Mouse (Mus musculus): ENCODE measurements around the gene Crip3. TPM values are rescaled to one million over a fixed set of nuclear protein-coding genes. Genes with fewer than 3 reads are reported as not detected.

Gene Crip3
- polyA plus RNA-seq, 1 experiment = 0.83 TPM

GRCm38 (mm10) chr17:46453970-46454411 lies 25.3 kb downstream of the Crip3 start:
- no peak for DNase-seq (ENCODE audit: low read depth, low spot score)
- 5% methylated on average over 26 of the region's 26 CpGs for WGBS

- DNase-seq (ENCODE audit: low read depth, low spot score) = no peak
- 10% methylated on average over 9 of the region's 9 CpGs for WGBS
Observed at GRCm38 (mm10) chr17:46454539-46454938, 25.8 kb downstream of the Crip3 start.

- 2% methylated on average over 33 of the region's 33 CpGs for WGBS
- no peak for DNase-seq (ENCODE audit: low read depth, low spot score)
Observed at GRCm38 (mm10) chr17:46455110-46455691, 26.5 kb downstream of the Crip3 start.

GRCm38 (mm10) chr17:46457791-46458190 lies 29.1 kb downstream of the Crip3 start:
- 8% methylated on average over 10 of the region's 10 CpGs for WGBS
- peak; percentile 4 for DNase-seq (ENCODE audit: low read depth, low spot score)

GRCm38 (mm10) chr17:46458439-46458838 lies 29.7 kb downstream of the Crip3 start:
- DNase-seq (ENCODE audit: low read depth, low spot score) = no peak
- WGBS = 18% methylated on average over 3 of the region's 3 CpGs

GRCm38 (mm10) chr17:46460673-46461072 lies 31.9 kb downstream of the Crip3 start:
- WGBS = under 1% methylated on average over 32 of the region's 32 CpGs
- no peak for DNase-seq (ENCODE audit: low read depth, low spot score)

- 10% methylated on average over 8 of the region's 8 CpGs for WGBS
- no peak for DNase-seq (ENCODE audit: low read depth, low spot score)
Observed at GRCm38 (mm10) chr17:46461347-46461746, 32.6 kb downstream of the Crip3 start.

GRCm38 (mm10) chr17:46462226-46462625 lies 33.5 kb downstream of the Crip3 start:
- WGBS = 61% methylated on average over 5 of the region's 5 CpGs
- no peak for DNase-seq (ENCODE audit: low read depth, low spot score)

GRCm38 (mm10) chr17:46467830-46468229 lies 39.1 kb downstream of the Crip3 start:
- WGBS = 77% methylated on average over 9 of the region's 9 CpGs

GRCm38 (mm10) chr17:46476601-46477000 lies 47.9 kb downstream of the Crip3 start:
- DNase-seq (ENCODE audit: low read depth, low spot score) = no peak
- 47% methylated on average over 8 of the region's 8 CpGs for WGBS

More at GRCm38 (mm10) chr17:46467830-46468229, 39.1 kb downstream of the Crip3 start:
- no peak for DNase-seq (ENCODE audit: low read depth, low spot score)

- WGBS = 77% methylated on average over 15 of the region's 15 CpGs
- no peak for DNase-seq (ENCODE audit: low read depth, low spot score)
Observed at GRCm38 (mm10) chr17:46477286-46477685, 48.6 kb downstream of the Crip3 start.

Other genes starting within 250 kb of the Crip3 start
- gene Polh, start 226.3 kb upstream of the Crip3 start, polyA plus RNA-seq (2012; rRNA removed) = 4.2 and 4.4 TPM in 2 replicates
- 17.1 and 18.2 TPM in 2 replicates for gene Xpo5, start 226.1 kb upstream of the Crip3 start, polyA plus RNA-seq (2012; rRNA removed)
- gene Polr1c, start 180.9 kb upstream of the Crip3 start, polyA plus RNA-seq (2012; rRNA removed) = 44.9 and 47.8 TPM in 2 replicates
- gene Yipf3, start 180.8 kb upstream of the Crip3 start, polyA plus RNA-seq (2012; rRNA removed) = 170 and 187 TPM in 2 replicates
- 0.74 and 0.92 TPM in 2 replicates for gene Lrrc73, start 175.4 kb upstream of the Crip3 start, polyA plus RNA-seq (2012; rRNA removed)
- gene Tjap1, start 145.9 kb upstream of the Crip3 start, polyA plus RNA-seq (2012; rRNA removed) = 27.3 and 47.7 TPM in 2 replicates
- gene Dlk2, start 131.5 kb upstream of the Crip3 start, polyA plus RNA-seq (2012; rRNA removed) = 0.07 and 0.19 TPM in 2 replicates
- 13.5 and 25.8 TPM in 2 replicates for gene Abcc10, start 100.6 kb upstream of the Crip3 start, polyA plus RNA-seq (2012; rRNA removed)
- gene Zfp318, start 45.2 kb upstream of the Crip3 start, polyA plus RNA-seq (2012; rRNA removed) = 1.9 and 4.5 TPM in 2 replicates
- gene Slc22a7, start 9.5 kb downstream of the Crip3 start, polyA plus RNA-seq (2012; rRNA removed) = not detected in 2 replicates
- gene Ttbk1, start 58.7 kb downstream of the Crip3 start, polyA plus RNA-seq (2012; rRNA removed) = 0.11 and 0.15 TPM in 2 replicates
- gene Dnph1, start 67.8 kb downstream of the Crip3 start, polyA plus RNA-seq (2012; rRNA removed) = 7.1 and 8.1 TPM in 2 replicates
- gene Cul9, start 117.5 kb downstream of the Crip3 start, polyA plus RNA-seq (2012; rRNA removed) = 4.1 and 6.1 TPM in 2 replicates
- 120 and 129 TPM in 2 replicates for gene Srf, start 127.2 kb downstream of the Crip3 start, polyA plus RNA-seq (2012; rRNA removed)
- 6.6 and 7.1 TPM in 2 replicates for gene Ptk7, start 200.6 kb downstream of the Crip3 start, polyA plus RNA-seq (2012; rRNA removed)
- 80.8 and 113 TPM in 2 replicates for gene Klc4, start 217.1 kb downstream of the Crip3 start, polyA plus RNA-seq (2012; rRNA removed)
- 73.1 and 99.3 TPM in 2 replicates for gene Mrpl2, start 217.3 kb downstream of the Crip3 start, polyA plus RNA-seq (2012; rRNA removed)
- 7.7 and 8.5 TPM in 2 replicates for gene Cul7, start 221.4 kb downstream of the Crip3 start, polyA plus RNA-seq (2012; rRNA removed)
- gene Rrp36, start 245.4 kb downstream of the Crip3 start, polyA plus RNA-seq (2012; rRNA removed) = 42.4 and 47.6 TPM in 2 replicates
- gene Mea1, start 249.9 kb downstream of the Crip3 start, polyA plus RNA-seq (2012; rRNA removed) = 83.7 and 90.1 TPM in 2 replicates

All from large intestine, adult 2 months (tissue).